Mouse (Mus musculus) liver, embryonic 15.5 days (tissue): ENCODE results near the gene Isyna1. TPM values are rescaled to one million over a fixed set of nuclear protein-coding genes. Genes with fewer than 3 reads are reported as not detected.

Experiments used
- ATAC-seq: fragments of 200-750 bp; cut with Nextera tagmentation; 2 replicates; pipeline ENCODE4 v1.8.0; 2017; ENCODE audit warnings: moderate number of reproducible peaks, mild to moderate bottlenecking, moderate library complexity; ENCODE audit not compliant: insufficient read depth
- H3K27ac ChIP-seq: fragments of 300-500 bp; sonication (generic); replicated peaks from 2 replicates; pipeline ENCODE4 v1.5.1; 2015; ENCODE audit warnings: mild to moderate bottlenecking, inconsistent platforms
- H3K27me3 ChIP-seq: fragments of 300-500 bp; sonication (generic); 2 replicates; pipeline ENCODE4 v1.6.1; 2015; ENCODE audit warnings: mild to moderate bottlenecking, inconsistent platforms
- H3K36me3 ChIP-seq: fragments of 300-500 bp; sonication (generic); replicated peaks from 2 replicates; pipeline ENCODE4 v1.6.1; 2015; ENCODE audit warnings: moderate library complexity, mild to moderate bottlenecking, inconsistent platforms
- H3K4me1 ChIP-seq: fragments of 300-500 bp; sonication (generic); replicated peaks from 2 replicates; pipeline ENCODE4 v1.6.1; 2015; ENCODE audit warnings: inconsistent platforms
- H3K4me2 ChIP-seq: fragments of 300-500 bp; sonication (generic); 2 replicates; pipeline ENCODE4 v1.6.1; 2015; ENCODE audit warnings: moderate library complexity, mild to moderate bottlenecking, inconsistent platforms
- H3K4me3 ChIP-seq: fragments of 300-500 bp; sonication (generic); replicated peaks from 2 replicates; pipeline ENCODE4 v1.5.1; 2015; ENCODE audit warnings: mild to moderate bottlenecking, inconsistent platforms
- H3K9ac ChIP-seq: fragments of 300-500 bp; sonication (generic); 2 replicates; pipeline ENCODE4 v1.6.1; 2015; ENCODE audit warnings: moderate library complexity, mild to moderate bottlenecking, inconsistent platforms
- H3K9me3 ChIP-seq: fragments of 300-500 bp; sonication (generic); replicated peaks from 2 replicates; pipeline ENCODE4 v1.6.1; 2016; ENCODE audit warnings: inconsistent platforms
- WGBS: fragments of 180-500 bp; shearing (Covaris S2); methylation state at CpG from one replicate; pipeline ENCODE4 v1.1.7; 2015; ENCODE audit warnings: mixed read lengths; ENCODE audit not compliant: insufficient replicate concordance; 5-methylcytosine and 5-hydroxymethylcytosine counted together
- polyA plus RNA-seq: library from polyadenylated mRNA; unstranded; fragments of >200 nt; fragmentation: Nextera tagmentation; extraction: Ambion mirVana; gene quantifications from 2 replicates; pipeline ENCODE4 v1.2.1, GENCODE M21; 2015

The Isyna1 gene
- polyA plus RNA-seq, 1 experiment from 2014 or later, result 43.2 TPM

DNA sequence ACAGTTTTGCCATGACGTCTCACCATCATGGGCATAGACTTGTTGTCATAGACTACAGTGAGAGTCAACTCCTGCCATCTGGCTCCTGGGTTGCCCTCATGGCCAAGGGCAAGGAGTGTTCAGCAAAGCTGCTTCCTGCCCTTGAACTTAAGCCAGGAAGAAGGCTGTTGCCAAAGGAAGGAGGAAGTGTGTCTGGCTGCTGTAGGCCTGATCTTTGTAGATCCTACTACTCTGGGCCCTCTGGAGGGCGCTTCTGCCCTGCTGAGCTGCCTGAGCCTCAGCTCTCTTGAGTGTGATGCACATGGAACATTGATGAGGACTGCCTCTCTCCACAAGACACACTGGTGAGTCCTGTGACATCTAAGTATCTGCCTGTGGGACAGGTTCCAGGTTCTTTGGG, 34.1 kb upstream of the Isyna1 start:
- Histone ChIP-seq H3K4me1 (peaks cover 98% of the 10 kb centered on the region), H3K4me2 (no peak overlapping the region), H3K27ac (0 out of 2 replicates have a peak overlapping the region, but pooled peaks have one; percentile 64), H3K4me3 (no peak overlapping the region), H3K27me3 (no peaks in the 10 kb centered on the region), H3K36me3 (peaks cover 8% of the 10 kb centered on the region; the same call in 1 of the 2 replicates), H3K9ac (no peak overlapping the region), H3K9me3 (no peaks in the 10 kb centered on the region)
- ATAC-seq, result no peak
- 39% methylated on average over 2 of the region's 2 CpGs for WGBS

GRCm38 (mm10) chr8:70560564-70560963, 33.6 kb upstream of the Isyna1 start:
- no peak overlapping the region for H3K4me3 ChIP-seq
- WGBS, result 52% methylated on average over 3 of the region's 3 CpGs
- H3K9me3 ChIP-seq, result no peaks in the 10 kb centered on the region
- peaks cover 99% of the 10 kb centered on the region for H3K4me1 ChIP-seq
- ATAC-seq, result no peak
- no peaks in the 10 kb centered on the region for H3K27me3 ChIP-seq
- H3K4me2 ChIP-seq, result no peak overlapping the region
- no peak overlapping the region for H3K9ac ChIP-seq
- H3K36me3 ChIP-seq, result peaks cover 8% of the 10 kb centered on the region; the same call in 1 of the 2 replicates
- peak overlapping the region; percentile 64 for H3K27ac ChIP-seq

DNA sequence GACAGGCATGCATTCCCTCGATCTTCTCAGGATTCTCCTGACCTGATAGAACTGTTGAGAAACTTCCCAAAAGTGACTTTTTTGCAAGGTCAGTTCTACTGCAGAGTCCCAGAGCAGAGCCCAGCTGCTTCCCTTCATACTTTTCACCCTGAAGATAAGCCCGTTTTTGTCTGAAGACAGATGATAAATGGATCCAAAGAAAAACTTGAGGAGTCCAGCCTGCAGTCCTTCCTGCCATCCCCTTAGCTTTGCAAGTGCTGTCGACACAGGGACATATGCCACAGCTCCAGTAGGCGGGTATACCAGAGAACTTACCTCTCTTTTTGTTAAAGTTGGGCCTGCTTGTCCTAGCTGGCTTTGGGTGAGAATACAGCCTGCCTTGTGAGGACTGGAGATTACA, 32.8 kb upstream of the Isyna1 start:
- 27% methylated on average over 4 of the region's 4 CpGs for WGBS
- no peak overlapping the region for H3K4me3 ChIP-seq
- peaks cover 8% of the 10 kb centered on the region; the same call in 1 of the 2 replicates for H3K36me3 ChIP-seq
- no peak for ATAC-seq
- peaks cover 97% of the 10 kb centered on the region for H3K4me1 ChIP-seq
- H3K9ac ChIP-seq, result 0 out of 2 replicates have a peak overlapping the region, but pooled peaks have one; percentile 9
- H3K27ac ChIP-seq, result peak overlapping the region; percentile 64
- no peaks in the 10 kb centered on the region for H3K9me3 ChIP-seq
- no peaks in the 10 kb centered on the region for H3K27me3 ChIP-seq
- H3K4me2 ChIP-seq, result no peak overlapping the region

DNA sequence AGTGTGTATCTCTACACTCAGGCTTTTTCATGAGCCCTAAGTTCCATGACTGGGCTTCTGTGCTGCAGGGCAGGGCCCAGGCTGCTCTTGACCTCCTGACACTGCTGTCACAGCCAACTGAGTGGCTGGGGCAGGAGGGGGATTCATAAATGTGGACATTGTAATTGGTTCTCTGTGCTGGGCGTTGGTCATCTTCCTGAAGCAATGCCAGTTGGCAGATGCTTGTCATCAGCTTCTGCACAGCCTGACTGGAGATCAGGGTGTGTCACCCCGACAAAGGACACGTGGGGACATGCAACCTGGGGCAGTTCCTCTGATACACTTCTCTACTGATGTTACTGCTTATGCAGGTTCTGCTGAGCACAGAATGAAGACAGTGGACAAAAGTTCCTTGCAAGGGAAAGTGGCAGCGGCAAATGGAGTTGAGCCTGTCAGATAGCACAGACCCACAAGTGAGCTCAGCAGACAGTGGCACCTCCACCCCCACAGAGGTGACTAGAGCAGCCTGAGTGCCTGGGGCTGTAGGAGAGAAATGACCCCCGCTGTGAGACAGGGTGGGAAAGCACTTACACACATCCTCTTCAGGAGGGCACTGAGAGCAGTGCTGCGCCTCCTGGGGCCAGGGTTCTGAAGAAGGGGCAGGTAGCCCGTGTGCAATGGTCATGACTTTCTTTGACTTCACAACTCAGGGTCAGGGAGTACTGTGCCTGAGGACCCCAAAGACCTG, 32.2 kb upstream of the Isyna1 start:
- Histone ChIP-seq H3K4me2 (no peak overlapping the region), H3K4me3 (no peak overlapping the region), H3K9me3 (no peaks in the 10 kb centered on the region), H3K27ac (peak overlapping the region; percentile 64), H3K9ac (0 out of 2 replicates have a peak overlapping the region, but pooled peaks have one; percentile 9), H3K4me1 (peaks cover 94% of the 10 kb centered on the region), H3K36me3 (peaks cover 8% of the 10 kb centered on the region; the same call in 1 of the 2 replicates), H3K27me3 (no peaks in the 10 kb centered on the region)
- 51% methylated on average over 7 of the region's 7 CpGs for WGBS
- ATAC-seq, result no peak

DNA sequence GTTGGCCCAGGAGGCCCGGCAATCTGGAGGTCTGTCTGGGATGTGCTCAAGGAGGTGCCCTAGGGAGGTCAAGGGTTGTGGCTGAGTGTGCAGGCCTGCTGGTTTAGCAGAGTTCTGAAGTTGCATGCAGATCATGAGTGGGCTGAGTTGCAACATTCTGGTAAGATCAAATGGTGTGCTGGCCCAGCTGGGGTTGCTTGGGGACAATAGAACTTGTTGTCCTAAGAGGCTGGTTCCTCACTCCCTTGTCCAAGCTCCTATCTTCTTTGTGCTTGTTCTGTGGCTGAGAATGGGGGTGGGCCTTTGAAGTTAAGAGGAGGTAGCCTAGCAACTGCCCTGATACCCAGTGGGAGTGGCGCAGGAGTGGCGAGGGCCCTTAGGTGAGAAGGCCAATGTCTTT, 31.4 kb upstream of the Isyna1 start:
- Histone ChIP-seq H3K4me2 (no peak overlapping the region), H3K9me3 (no peaks in the 10 kb centered on the region), H3K27me3 (no peaks in the 10 kb centered on the region), H3K9ac (no peak overlapping the region), H3K36me3 (0 out of 2 replicates have a peak, but pooled peaks cover 4% of the 10 kb centered on the region), H3K4me1 (peaks cover 86% of the 10 kb centered on the region), H3K4me3 (no peak overlapping the region), H3K27ac (no peak overlapping the region)
- no peak for ATAC-seq
- WGBS, result 59% methylated on average over 3 of the region's 3 CpGs

GRCm38 (mm10) chr8:70563763-70564387, 30.3 kb upstream of the Isyna1 start:
- Histone ChIP-seq H3K27me3 (no peaks in the 10 kb centered on the region), H3K27ac (0 out of 2 replicates have a peak overlapping the region, but pooled peaks have one; percentile 24), H3K9me3 (no peaks in the 10 kb centered on the region), H3K4me3 (no peak overlapping the region), H3K9ac (no peak overlapping the region), H3K36me3 (0 out of 2 replicates have a peak, but pooled peaks cover 4% of the 10 kb centered on the region), H3K4me2 (no peak overlapping the region), H3K4me1 (peaks cover 75% of the 10 kb centered on the region)
- ATAC-seq, result no peak
- WGBS, result 67% methylated on average over 6 of the region's 6 CpGs

GRCm38 (mm10) chr8:70564696-70565235, 29.4 kb upstream of the Isyna1 start:
- H3K27ac ChIP-seq, result no peak overlapping the region
- 0 out of 2 replicates have a peak, but pooled peaks cover 4% of the 10 kb centered on the region for H3K36me3 ChIP-seq
- ATAC-seq, result no peak
- no peak overlapping the region for H3K9ac ChIP-seq
- no peak overlapping the region for H3K4me3 ChIP-seq
- H3K4me2 ChIP-seq, result no peak overlapping the region
- 82% methylated on average over 3 of the region's 3 CpGs for WGBS
- no peaks in the 10 kb centered on the region for H3K27me3 ChIP-seq
- peaks cover 70% of the 10 kb centered on the region for H3K4me1 ChIP-seq
- no peaks in the 10 kb centered on the region for H3K9me3 ChIP-seq

DNA sequence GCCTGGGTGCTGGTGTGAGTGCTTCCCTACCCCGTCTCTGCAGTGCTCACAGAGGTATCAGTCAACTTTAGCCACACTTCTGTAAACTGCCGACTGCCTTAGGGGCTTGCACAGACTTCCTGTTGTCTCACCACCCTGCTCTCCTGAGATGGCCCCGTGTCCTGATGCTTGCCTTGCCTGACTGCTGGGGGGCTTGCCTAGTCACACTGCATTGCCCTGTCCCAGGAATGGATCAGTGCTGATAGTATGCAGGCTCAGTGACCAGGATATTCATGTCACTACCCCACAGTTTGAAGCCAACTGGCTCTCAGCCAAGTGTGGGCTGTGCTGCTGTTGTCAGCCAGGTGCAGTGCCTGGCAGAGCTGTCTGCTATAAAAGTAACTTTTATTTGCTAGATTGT, 28.6 kb upstream of the Isyna1 start:
- Histone ChIP-seq H3K9me3 (no peaks in the 10 kb centered on the region), H3K4me1 (peaks cover 69% of the 10 kb centered on the region), H3K9ac (no peak overlapping the region), H3K4me2 (no peak overlapping the region), H3K4me3 (no peak overlapping the region), H3K36me3 (no peaks in the 10 kb centered on the region), H3K27me3 (no peaks in the 10 kb centered on the region), H3K27ac (0 out of 2 replicates have a peak overlapping the region, but pooled peaks have one; percentile 9)
- WGBS, result 13% methylated on average over 3 of the region's 3 CpGs
- no peak for ATAC-seq

DNA sequence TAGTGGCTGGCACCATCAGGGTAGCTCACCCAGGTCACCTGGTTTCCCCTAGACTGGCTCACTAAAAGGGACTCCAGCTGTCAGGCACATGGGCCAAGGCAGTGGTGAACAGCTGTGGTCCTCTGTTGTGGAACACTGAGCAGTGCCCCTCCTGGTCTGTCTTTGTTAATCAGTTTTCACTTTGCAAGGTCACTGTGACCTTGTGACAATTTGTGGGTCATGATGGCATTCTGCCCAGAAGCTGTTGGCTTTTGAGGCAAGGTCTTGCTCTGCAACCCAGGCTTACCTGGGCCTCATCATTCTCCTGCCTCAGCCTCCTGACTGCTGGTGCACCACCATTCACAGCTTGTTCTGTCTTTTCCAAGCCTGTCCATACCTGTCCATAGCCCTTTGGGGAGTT, 23.8 kb upstream of the Isyna1 start:
- H3K4me1 ChIP-seq, result peaks cover 39% of the 10 kb centered on the region
- ATAC-seq, result no peak
- no peak overlapping the region for H3K4me2 ChIP-seq
- no peak overlapping the region for H3K9ac ChIP-seq
- H3K36me3 ChIP-seq, result peaks cover 21% of the 10 kb centered on the region
- no peaks in the 10 kb centered on the region for H3K9me3 ChIP-seq
- no peak overlapping the region for H3K27ac ChIP-seq
- no peak overlapping the region for H3K4me3 ChIP-seq
- H3K27me3 ChIP-seq, result no peaks in the 10 kb centered on the region

DNA sequence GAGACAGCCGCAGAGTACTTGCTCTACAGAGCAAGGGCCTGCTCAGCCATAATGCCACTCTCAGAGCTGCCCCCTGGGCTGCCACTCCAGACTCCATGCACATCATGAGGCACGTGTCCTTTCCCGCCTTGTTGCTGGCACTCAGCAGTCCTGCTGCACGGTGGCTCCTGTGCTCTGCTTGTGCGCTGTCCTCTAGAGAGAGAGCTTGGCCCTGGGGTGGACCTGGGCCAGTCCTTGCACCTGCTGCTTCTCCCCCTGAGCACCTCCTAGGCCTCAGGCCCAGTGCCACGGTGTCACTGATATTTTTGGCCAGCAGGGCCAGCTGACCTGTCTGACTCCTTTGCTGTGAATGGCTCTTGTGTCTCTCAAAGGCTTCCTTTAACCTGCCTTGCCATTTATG, 23.2 kb upstream of the Isyna1 start:
- Histone ChIP-seq H3K4me1 (peaks cover 33% of the 10 kb centered on the region), H3K9ac (no peak overlapping the region), H3K4me3 (no peak overlapping the region), H3K36me3 (peaks cover 21% of the 10 kb centered on the region), H3K4me2 (no peak overlapping the region), H3K27me3 (no peaks in the 10 kb centered on the region), H3K9me3 (no peaks in the 10 kb centered on the region), H3K27ac (no peak overlapping the region)
- no peak; the same call in 1 of the 2 replicates for ATAC-seq
- WGBS, result 83% methylated on average over 6 of the region's 6 CpGs

DNA sequence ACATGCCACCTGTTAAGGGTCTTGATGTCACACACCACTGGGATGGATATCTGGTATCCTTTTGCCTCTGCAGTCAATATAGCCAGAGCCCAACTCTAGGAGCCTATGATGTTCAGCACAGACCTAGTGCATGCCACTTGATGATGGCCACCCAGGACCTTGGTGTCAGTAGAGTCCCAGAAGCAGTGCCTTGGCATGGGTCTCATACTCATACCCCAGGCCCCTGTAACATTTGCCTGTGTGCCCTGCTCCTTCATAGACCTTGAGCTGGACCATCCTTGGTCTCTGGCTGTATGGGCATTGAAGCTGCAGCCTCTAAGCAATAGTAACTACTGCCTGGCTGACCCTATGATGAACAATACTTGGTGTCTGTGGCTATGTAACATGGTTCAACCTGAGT, 19.9 kb upstream of the Isyna1 start:
- peaks cover 37% of the 10 kb centered on the region for H3K36me3 ChIP-seq
- H3K4me1 ChIP-seq, result peaks cover 26% of the 10 kb centered on the region
- H3K27me3 ChIP-seq, result no peaks in the 10 kb centered on the region
- no peak overlapping the region for H3K27ac ChIP-seq
- no peak for ATAC-seq
- H3K9ac ChIP-seq, result no peak overlapping the region
- no peak overlapping the region for H3K4me3 ChIP-seq
- H3K9me3 ChIP-seq, result no peaks in the 10 kb centered on the region
- no peak overlapping the region for H3K4me2 ChIP-seq
